Mouse (Mus musculus): ENCODE measurements around the gene Pacsin3. TPM values are rescaled to one million over a fixed set of nuclear protein-coding genes. Genes with fewer than 3 reads are reported as not detected.

Pacsin3 gene
- total RNA-seq, 1 experiment from 2014 or later = 55.2 TPM

- DNase-seq = no peak
Measured at GRCm38 (mm10) chr2:91258830-91259229, 3.1 kb downstream of the Pacsin3 start.

DNA sequence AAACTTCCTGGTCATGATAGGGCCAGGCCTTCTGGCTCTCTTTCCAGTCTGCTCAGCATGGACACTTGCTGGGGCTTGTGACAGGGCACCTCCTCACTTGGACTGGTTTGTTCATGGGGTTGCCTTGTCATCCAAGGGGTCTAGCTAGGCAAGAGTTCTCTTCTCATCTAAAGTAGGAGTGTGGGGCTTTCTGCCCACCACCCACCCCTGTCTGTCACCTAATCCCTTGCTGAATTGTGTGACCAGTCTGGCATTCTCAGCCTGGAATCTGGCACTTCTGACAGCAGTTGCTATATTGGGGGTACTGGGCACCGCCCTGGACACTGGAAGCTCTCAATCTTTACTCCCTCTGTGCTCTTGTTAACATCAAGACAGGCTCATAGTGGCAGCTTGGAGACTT is 3.7 kb downstream of the Pacsin3 start:
- DNase-seq = no peak

- DNase-seq = peak; percentile 53
Measured at GRCm38 (mm10) chr2:91263692-91264660, 8.2 kb downstream of the Pacsin3 start.

GRCm38 (mm10) chr2:91264711-91265681 is 9.2 kb downstream of the Pacsin3 start, which contains the start of gene Arfgap2:
Gene Arfgap2 (plus strand): TSS chr2:91264974.
- DNase-seq = peak; percentile 99

DNA sequence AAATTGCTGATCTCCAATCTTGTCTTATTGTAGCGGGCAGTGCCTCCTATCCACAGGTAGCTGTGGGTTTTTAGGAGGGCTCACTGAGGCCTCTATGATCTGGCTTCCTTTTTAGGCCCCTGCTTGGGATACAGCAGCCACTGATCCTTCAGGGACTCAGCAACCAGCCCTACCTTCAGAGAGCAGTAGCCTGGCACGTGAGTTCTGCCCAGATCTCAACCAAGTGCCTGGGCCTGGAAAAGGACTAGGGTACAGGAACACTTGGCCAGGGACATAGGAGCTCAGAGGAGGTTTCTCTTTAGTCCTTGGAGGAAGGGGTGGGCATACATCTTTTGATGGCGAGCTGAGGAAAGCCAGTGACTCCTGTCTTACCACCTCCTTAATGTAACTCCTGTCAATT is 12.3 kb downstream of the Pacsin3 start:
- DNase-seq = no peak

DNA sequence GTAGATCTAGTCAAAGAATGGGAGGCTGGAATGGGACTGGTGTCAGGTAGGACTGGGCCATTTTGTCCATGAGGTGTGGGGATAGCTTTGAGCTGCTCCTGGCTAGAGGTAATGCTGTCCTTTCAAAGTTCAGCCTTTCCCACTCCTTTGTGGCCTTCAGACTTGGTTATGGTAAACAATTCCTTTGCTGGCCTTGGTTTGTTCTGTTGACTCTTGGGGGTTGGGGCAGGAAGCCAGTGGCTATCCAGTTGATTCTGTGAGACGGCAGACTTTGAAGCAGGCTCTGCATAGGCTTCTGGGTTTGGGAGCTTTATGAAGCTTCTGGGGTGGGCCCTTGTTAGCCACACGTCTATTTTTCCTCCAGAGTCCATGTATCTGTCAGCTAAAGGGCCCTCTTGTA is 13.0 kb downstream of the Pacsin3 start:
- no peak for DNase-seq

DNA sequence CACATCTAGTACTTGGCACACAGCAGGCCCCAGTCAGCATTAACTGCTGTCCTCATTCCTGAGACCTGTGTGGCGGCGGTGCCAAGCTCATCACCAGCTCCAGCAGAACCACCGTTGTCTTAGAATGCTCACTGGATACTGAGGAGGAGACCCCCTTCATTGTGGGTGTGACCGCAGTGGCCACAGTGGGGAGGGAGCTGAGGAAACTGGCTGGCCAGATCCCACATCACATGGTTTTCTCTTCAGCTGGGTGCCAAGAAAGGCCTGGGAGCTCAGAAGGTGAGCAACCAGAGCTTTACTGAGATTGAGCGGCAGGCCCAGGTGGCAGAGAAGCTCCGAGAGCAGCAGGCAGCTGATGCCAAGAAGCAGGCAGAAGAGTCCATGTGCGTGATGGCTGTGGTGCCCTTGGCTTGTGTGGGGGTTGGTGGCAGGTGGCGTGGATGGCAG is 14.0 kb downstream of the Pacsin3 start:
- DNase-seq = no peak

- peak; percentile 73 for DNase-seq
Measured at GRCm38 (mm10) chr2:91278749-91279371, 23.1 kb downstream of the Pacsin3 start.

DNA sequence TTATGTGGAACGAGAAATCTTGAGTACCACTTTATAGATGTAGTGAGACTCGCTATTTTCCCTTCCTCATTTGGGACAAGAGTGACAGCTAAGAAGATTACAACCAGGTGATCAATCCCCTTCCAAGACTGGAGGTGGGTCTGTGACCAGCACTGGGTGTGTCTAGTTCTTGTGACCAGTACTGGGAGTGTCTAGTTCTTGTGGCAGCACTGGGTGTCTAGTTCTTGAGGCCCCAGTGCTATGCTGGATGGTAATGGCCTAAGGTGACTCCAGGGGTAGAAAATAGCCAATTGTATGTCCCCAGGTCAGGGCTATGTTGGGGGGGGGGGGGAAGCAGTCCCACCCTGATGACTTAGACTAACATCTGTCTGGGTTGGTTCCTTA is 23.6 kb downstream of the Pacsin3 start:
- no peak for DNase-seq

DNA sequence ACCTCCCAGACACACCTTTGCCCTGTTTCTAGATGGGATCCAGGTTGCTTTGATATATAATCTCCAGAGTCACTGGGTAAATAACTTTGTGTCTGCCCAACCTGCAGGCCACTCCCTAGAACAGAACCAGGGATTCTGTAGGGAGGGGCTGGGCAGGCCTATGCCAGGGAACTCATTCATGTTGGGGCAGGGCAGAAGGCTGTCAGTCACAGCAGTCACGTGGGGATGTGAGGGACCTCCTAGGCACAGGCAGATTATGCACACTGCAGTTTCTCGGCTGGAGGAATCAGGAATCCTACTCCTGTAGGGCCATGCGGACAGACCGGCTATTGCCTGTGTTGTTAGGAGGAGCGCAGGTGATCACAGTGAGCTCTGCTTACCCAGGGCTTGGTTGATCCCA is 25.6 kb downstream of the Pacsin3 start:
- DNase-seq = no peak

GRCm38 (mm10) chr2:91283972-91284371 is 28.2 kb downstream of the Pacsin3 start:
- DNase-seq = no peak

- DNase-seq = no peak
Measured at GRCm38 (mm10) chr2:91284375-91285199, 28.8 kb downstream of the Pacsin3 start.

GRCm38 (mm10) chr2:91285885-91286505 is 30.2 kb downstream of the Pacsin3 start:
- DNase-seq = peak; percentile 87

DNA sequence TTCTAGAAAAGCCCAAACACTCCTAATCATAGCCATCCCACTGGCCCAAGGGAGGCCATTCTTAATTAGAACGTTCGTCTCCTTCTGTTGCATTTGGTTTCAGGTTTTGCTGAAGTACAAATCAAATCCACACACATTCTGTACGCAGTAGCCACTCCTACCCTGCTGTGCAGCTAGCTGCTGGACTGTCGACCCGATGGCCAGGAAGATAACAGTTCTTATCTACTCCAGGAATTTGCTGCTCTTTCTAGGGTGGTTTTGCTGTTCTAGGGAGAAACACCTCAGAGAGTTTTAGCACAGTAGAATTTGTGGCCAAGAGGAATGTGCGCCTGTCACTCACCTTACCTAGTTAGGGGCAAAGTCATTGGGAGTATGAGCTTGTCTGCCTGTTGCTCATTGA is 31.8 kb downstream of the Pacsin3 start:
- DNase-seq = no peak

GRCm38 (mm10) chr2:91291197-91292007 is 35.6 kb downstream of the Pacsin3 start:
- peak; percentile 83 for DNase-seq

GRCm38 (mm10) chr2:91294226-91294625 is 38.5 kb downstream of the Pacsin3 start:
- no peak for DNase-seq

DNA sequence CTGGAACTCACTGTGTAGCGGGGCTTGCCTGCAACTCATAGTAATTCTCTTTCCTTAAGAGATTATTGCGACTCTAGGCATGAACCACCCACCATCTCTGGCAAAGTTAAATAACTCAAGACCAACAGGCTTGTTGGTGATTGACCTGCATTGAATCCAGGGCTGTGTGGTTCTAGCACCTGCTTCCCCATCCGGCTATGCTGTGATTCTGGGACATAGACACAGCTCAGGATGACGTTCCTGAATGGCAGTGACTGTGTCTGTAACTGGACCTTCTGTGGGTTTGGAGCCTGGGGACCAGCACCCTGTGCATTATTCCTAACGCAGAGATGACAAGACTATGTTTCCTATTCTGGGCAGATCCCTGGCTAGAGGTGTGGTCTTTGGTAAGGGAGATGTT is 40.1 kb downstream of the Pacsin3 start:
- no peak for DNase-seq

- peak; percentile 68 for DNase-seq
Measured at GRCm38 (mm10) chr2:91299156-91299555, 43.4 kb downstream of the Pacsin3 start.

DNA sequence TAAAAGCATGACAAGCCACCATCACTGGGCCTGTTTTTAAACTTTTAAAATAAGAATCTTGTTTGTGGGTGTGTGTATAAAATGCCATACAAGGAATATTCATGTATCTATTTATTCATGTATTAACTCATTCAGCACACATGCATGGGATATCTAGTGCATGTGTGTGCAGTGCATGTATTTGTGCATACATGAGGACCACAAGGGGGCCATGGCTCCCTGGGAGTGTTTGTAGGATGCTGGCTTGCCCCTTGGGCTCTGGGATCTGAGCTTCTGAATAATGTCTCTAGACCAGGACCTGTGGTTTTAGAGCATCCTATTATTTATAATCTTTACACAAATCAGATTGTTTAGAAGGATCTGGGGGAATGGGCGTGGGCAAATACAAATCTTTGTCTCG is 45.0 kb downstream of the Pacsin3 start:
- DNase-seq = no peak

DNA sequence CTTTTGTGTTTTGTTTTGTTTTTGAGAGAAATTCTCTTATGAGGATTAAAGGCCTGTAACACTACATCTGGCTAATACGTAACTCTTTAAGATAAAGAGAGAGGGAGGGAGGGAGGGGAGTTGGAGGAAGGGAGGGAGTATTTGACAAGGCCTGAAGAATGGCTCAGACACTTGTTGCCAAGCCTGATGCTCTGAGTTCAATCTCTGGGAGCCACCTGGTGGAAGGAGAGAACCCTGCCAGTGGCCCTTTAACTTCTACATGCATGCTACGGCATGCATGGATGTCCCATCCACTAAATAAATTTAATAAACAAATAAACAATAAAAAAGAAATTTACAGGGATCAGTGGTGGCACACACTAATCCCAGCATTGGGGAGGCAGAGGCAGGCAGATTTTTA is 46.1 kb downstream of the Pacsin3 start:
- DNase-seq = no peak

Measured in adrenal gland, postnatal 14 days (tissue).